Mouse (Mus musculus) cortical plate, adult 2 months (tissue): Measurements from ENCODE around the gene Pikfyve.

Experiments
- CTCF ChIP-seq: fragments of 200-500 bp; IDR thresholded peaks from 2 replicates; pipeline ENCODE4 v1.5.1; 2011; ENCODE audit warnings: mild to moderate bottlenecking, control low read depth, low read length; ENCODE audit not compliant: insufficient read depth; ENCODE audit errors: extremely low read depth
- POLR2A ChIP-seq: fragments of 200-500 bp; IDR thresholded peaks from 2 replicates; pipeline ENCODE4 v1.6.1; 2011; ENCODE audit warnings: mild to moderate bottlenecking, low read length, control low read depth; ENCODE audit not compliant: insufficient read depth; ENCODE audit errors: extremely low read depth

DNA sequence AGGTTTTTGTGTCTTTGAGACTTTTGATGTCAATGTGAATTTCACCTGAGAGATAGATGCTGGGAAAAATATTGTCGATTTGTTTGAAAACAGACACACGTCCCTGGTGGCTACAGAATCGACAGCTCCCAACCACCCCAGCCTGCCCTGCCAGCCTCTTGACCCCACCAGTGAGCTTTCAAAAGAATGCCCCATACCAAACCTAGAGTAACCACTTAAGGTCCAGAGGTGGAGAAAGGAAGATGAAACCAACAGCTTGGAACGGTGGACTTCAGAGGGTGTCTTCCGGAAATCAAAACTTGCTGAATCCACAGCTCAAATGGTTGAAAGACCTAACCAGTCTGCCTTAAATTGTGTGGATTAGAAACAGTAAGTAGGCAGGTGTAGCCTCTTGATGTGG, 39.2 kb upstream of the Pikfyve start:
- no peak for TF ChIP-seq CTCF
- TF ChIP-seq POLR2A = no peak
